Mouse (Mus musculus) heart, embryonic 13.5 days (tissue): ENCODE measurements around the gene Il17f. TPM values are rescaled to one million over a fixed set of nuclear protein-coding genes. Genes with fewer than 3 reads are reported as not detected.
"Not testable (repeated sequence)": the region's sequence is repeated elsewhere in the genome, so short reads cannot be mapped to it uniquely, and the experiment has no call there.

Source experiments
- ATAC-seq: fragments of 200-750 bp; cut with Nextera tagmentation; 2 replicates; pipeline ENCODE4 v1.8.0; 2017; ENCODE audit warnings: moderate TSS enrichment; ENCODE audit not compliant: insufficient number of reproducible peaks, low FRiP score, low TSS enrichment; ENCODE audit errors: extremely low read depth
- H3K27ac ChIP-seq: fragments of 300-500 bp; sonication (generic); replicated peaks from 2 replicates; pipeline ENCODE4 v1.5.1; 2015; ENCODE audit warnings: moderate library complexity, mild to moderate bottlenecking, inconsistent platforms
- H3K27me3 ChIP-seq: fragments of 300-500 bp; sonication (generic); replicated peaks from 2 replicates; pipeline ENCODE4 v1.6.1; 2015; ENCODE audit warnings: mild to moderate bottlenecking, inconsistent platforms
- H3K36me3 ChIP-seq: fragments of 300-500 bp; sonication (generic); 2 replicates; pipeline ENCODE4 v1.6.1; 2015; ENCODE audit warnings: mild to moderate bottlenecking, inconsistent platforms
- H3K4me1 ChIP-seq: fragments of 300-500 bp; sonication (generic); 2 replicates; pipeline ENCODE4 v1.6.1; 2015; ENCODE audit warnings: inconsistent platforms
- H3K4me2 ChIP-seq: fragments of 300-500 bp; sonication (generic); 2 replicates; pipeline ENCODE4 v1.6.1; 2015; ENCODE audit warnings: inconsistent platforms, mild to moderate bottlenecking, moderate library complexity
- H3K4me3 ChIP-seq: fragments of 300-500 bp; sonication (generic); 2 replicates; pipeline ENCODE4 v1.5.1; 2015; ENCODE audit warnings: moderate library complexity, mild to moderate bottlenecking, inconsistent platforms
- H3K9ac ChIP-seq: fragments of 300-500 bp; sonication (generic); 2 replicates; pipeline ENCODE4 v1.6.1; 2015; ENCODE audit warnings: inconsistent platforms, mild to moderate bottlenecking, moderate library complexity
- H3K9me3 ChIP-seq: fragments of 300-500 bp; sonication (generic); 2 replicates; pipeline ENCODE4 v1.6.1; 2016; ENCODE audit warnings: inconsistent platforms
- WGBS: fragments of 180-500 bp; shearing (Covaris S2); methylation state at CpG from one replicate; pipeline ENCODE4 v1.1.7; 2015; ENCODE audit warnings: mixed read lengths; 5-methylcytosine and 5-hydroxymethylcytosine counted together
- polyA plus RNA-seq: library from polyadenylated mRNA; unstranded; fragments of >200 nt; fragmentation: Nextera tagmentation; extraction: Ambion mirVana; gene quantifications from 2 replicates; pipeline ENCODE4 v1.2.1, GENCODE M21; 2015

Il17f gene
- polyA plus RNA-seq, 1 experiment from 2014 or later = not detected

GRCm38 (mm10) chr1:20787046-20787445 lies 3.4 kb downstream of the Il17f start:
- Histone ChIP-seq H3K9me3 (no peaks in the 10 kb centered on the region), H3K27me3 (no peaks in the 10 kb centered on the region), H3K4me2 (no peak overlapping the region), H3K9ac (no peak overlapping the region), H3K4me3 (no peak overlapping the region), H3K27ac (no peak overlapping the region), H3K36me3 (no peaks in the 10 kb centered on the region), H3K4me1 (no peaks in the 10 kb centered on the region)
- ATAC-seq = no peak
- 42% methylated on average over 8 of the region's 8 CpGs for WGBS

- H3K9me3 ChIP-seq = no peaks in the 10 kb centered on the region
- ATAC-seq = no peak
Measured at GRCm38 (mm10) chr1:20778366-20778765, 12.1 kb downstream of the Il17f start.

GRCm38 (mm10) chr1:20774026-20774730 lies 16.2 kb downstream of the Il17f start:
- not testable (repeated sequence) for H3K9ac ChIP-seq, H3K4me3 ChIP-seq, H3K36me3 ChIP-seq, ATAC-seq, H3K27ac ChIP-seq, H3K4me2 ChIP-seq, H3K27me3 ChIP-seq, H3K4me1 ChIP-seq, H3K9me3 ChIP-seq
- WGBS = 70% methylated on average over 4 of the region's 4 CpGs

More at GRCm38 (mm10) chr1:20778366-20778765, 12.1 kb downstream of the Il17f start:
- H3K36me3 ChIP-seq = no peaks in the 10 kb centered on the region
- no peak overlapping the region for H3K27ac ChIP-seq
- WGBS = 55% methylated on average over 2 of the region's 2 CpGs
- no peak overlapping the region for H3K4me3 ChIP-seq
- H3K4me2 ChIP-seq = no peak overlapping the region
- H3K9ac ChIP-seq = no peak overlapping the region
- H3K4me1 ChIP-seq = no peaks in the 10 kb centered on the region
- H3K27me3 ChIP-seq = no peaks in the 10 kb centered on the region

- Histone ChIP-seq H3K9me3 (no peaks in the 10 kb centered on the region), H3K9ac (no peak overlapping the region), H3K4me2 (no peak overlapping the region), H3K4me1 (no peaks in the 10 kb centered on the region), H3K4me3 (no peak overlapping the region), H3K27me3 (no peaks in the 10 kb centered on the region), H3K36me3 (no peaks in the 10 kb centered on the region), H3K27ac (no peak overlapping the region)
- ATAC-seq = no peak
- 62% methylated on average over 6 of the region's 6 CpGs for WGBS
Measured at GRCm38 (mm10) chr1:20766526-20766925, 23.9 kb downstream of the Il17f start.

GRCm38 (mm10) chr1:20761411-20761810 lies 29.0 kb downstream of the Il17f start:
- no peak overlapping the region for H3K27ac ChIP-seq
- 79% methylated on average over 4 of the region's 4 CpGs for WGBS
- ATAC-seq = no peak
- H3K36me3 ChIP-seq = no peaks in the 10 kb centered on the region
- H3K27me3 ChIP-seq = no peaks in the 10 kb centered on the region
- no peak overlapping the region for H3K9ac ChIP-seq
- H3K4me3 ChIP-seq = no peak overlapping the region
- no peaks in the 10 kb centered on the region for H3K4me1 ChIP-seq
- H3K4me2 ChIP-seq = no peak overlapping the region
- H3K9me3 ChIP-seq = no peaks in the 10 kb centered on the region

- no peak overlapping the region for H3K4me2 ChIP-seq
- H3K9ac ChIP-seq = no peak overlapping the region
- 65% methylated on average over 5 of the region's 5 CpGs for WGBS
- H3K4me1 ChIP-seq = no peaks in the 10 kb centered on the region
- no peak overlapping the region for H3K27ac ChIP-seq
- no peaks in the 10 kb centered on the region for H3K9me3 ChIP-seq
- no peak overlapping the region for H3K4me3 ChIP-seq
- no peak for ATAC-seq
- no peaks in the 10 kb centered on the region for H3K27me3 ChIP-seq
- H3K36me3 ChIP-seq = no peaks in the 10 kb centered on the region
Measured at GRCm38 (mm10) chr1:20760331-20760730, 30.1 kb downstream of the Il17f start.

- Histone ChIP-seq H3K4me3 (no peak overlapping the region), H3K27ac (no peak overlapping the region), H3K27me3 (no peaks in the 10 kb centered on the region), H3K9me3 (no peaks in the 10 kb centered on the region), H3K4me1 (no peaks in the 10 kb centered on the region), H3K36me3 (no peaks in the 10 kb centered on the region), H3K4me2 (no peak overlapping the region), H3K9ac (no peak overlapping the region)
- no peak for ATAC-seq
- 67% methylated on average over 10 of the region's 10 CpGs for WGBS
Measured at GRCm38 (mm10) chr1:20759799-20760198, 30.6 kb downstream of the Il17f start.

- Histone ChIP-seq H3K27ac (no peak overlapping the region), H3K27me3 (no peaks in the 10 kb centered on the region), H3K4me1 (no peaks in the 10 kb centered on the region), H3K9ac (no peak overlapping the region), H3K4me2 (no peak overlapping the region), H3K4me3 (no peak overlapping the region), H3K9me3 (no peaks in the 10 kb centered on the region), H3K36me3 (no peaks in the 10 kb centered on the region)
- WGBS = 70% methylated on average over 3 of the region's 3 CpGs
- ATAC-seq = no peak
Measured at GRCm38 (mm10) chr1:20757586-20757985, 32.8 kb downstream of the Il17f start.

- H3K9me3 ChIP-seq = no peaks in the 10 kb centered on the region
- 73% methylated on average over 10 of the region's 10 CpGs for WGBS
- no peak overlapping the region for H3K4me3 ChIP-seq
- no peak for ATAC-seq
- H3K9ac ChIP-seq = no peak overlapping the region
- no peaks in the 10 kb centered on the region for H3K27me3 ChIP-seq
- no peaks in the 10 kb centered on the region for H3K36me3 ChIP-seq
- H3K4me1 ChIP-seq = no peaks in the 10 kb centered on the region
- no peak overlapping the region for H3K27ac ChIP-seq
- H3K4me2 ChIP-seq = no peak overlapping the region
Measured at GRCm38 (mm10) chr1:20754439-20754838, 36.0 kb downstream of the Il17f start.

- no peak for ATAC-seq
- 54% methylated on average over 3 of the region's 3 CpGs for WGBS
- no peak overlapping the region for H3K27ac ChIP-seq
- no peaks in the 10 kb centered on the region for H3K4me1 ChIP-seq
- no peak overlapping the region for H3K9ac ChIP-seq
- peaks cover 2% of the 10 kb centered on the region; the same call in 1 of the 2 replicates for H3K27me3 ChIP-seq
- H3K9me3 ChIP-seq = no peaks in the 10 kb centered on the region
- no peaks in the 10 kb centered on the region for H3K36me3 ChIP-seq
- no peak overlapping the region for H3K4me2 ChIP-seq
- H3K4me3 ChIP-seq = no peak overlapping the region
Measured at GRCm38 (mm10) chr1:20740496-20740998, 49.9 kb downstream of the Il17f start.

GRCm38 (mm10) chr1:20738483-20738882 lies 51.9 kb downstream of the Il17f start:
- Histone ChIP-seq H3K4me1 (no peaks in the 10 kb centered on the region), H3K27ac (no peak overlapping the region), H3K9ac (no peak overlapping the region), H3K4me2 (no peak overlapping the region), H3K36me3 (no peaks in the 10 kb centered on the region), H3K4me3 (no peak overlapping the region), H3K27me3 (0 out of 2 replicates have a peak, but pooled peaks cover 2% of the 10 kb centered on the region), H3K9me3 (no peaks in the 10 kb centered on the region)
- WGBS = 83% methylated on average over 2 of the region's 2 CpGs
- ATAC-seq = no peak

GRCm38 (mm10) chr1:20736572-20736971 lies 53.8 kb downstream of the Il17f start:
- no peak for ATAC-seq
- Histone ChIP-seq H3K36me3 (no peaks in the 10 kb centered on the region), H3K4me1 (no peaks in the 10 kb centered on the region), H3K9me3 (no peaks in the 10 kb centered on the region), H3K4me3 (no peak overlapping the region), H3K9ac (no peak overlapping the region), H3K4me2 (no peak overlapping the region), H3K27me3 (0 out of 2 replicates have a peak, but pooled peaks cover 2% of the 10 kb centered on the region), H3K27ac (no peak overlapping the region)
- WGBS = 68% methylated on average over 4 of the region's 4 CpGs
